Mouse (Mus musculus) bone marrow macrophage, adult 2 months (primary cell): ENCODE results near the gene Tmed5. TPM values are rescaled to one million over a fixed set of nuclear protein-coding genes. Genes with fewer than 3 reads are reported as not detected.

Experiments used
- H3K27ac ChIP-seq: 2 replicates; pipeline ENCODE4 v1.5.1; 2012; ENCODE audit warnings: low read depth, low read length; ENCODE audit not compliant: insufficient read depth
- H3K4me1 ChIP-seq: 2 replicates; pipeline ENCODE4 v1.6.1; 2012; ENCODE audit warnings: low read length; ENCODE audit not compliant: control insufficient read depth, insufficient read depth
- H3K4me3 ChIP-seq: 2 replicates; pipeline ENCODE4 v1.5.1; 2012; ENCODE audit warnings: mild to moderate bottlenecking, low read length, moderate library complexity; ENCODE audit not compliant: insufficient read depth
- CTCF ChIP-seq: IDR thresholded peaks from 2 replicates; pipeline ENCODE4 v1.5.1; 2012; ENCODE audit warnings: low read depth, mild to moderate bottlenecking, low read length, moderate library complexity
- POLR2A ChIP-seq: IDR thresholded peaks from 2 replicates; pipeline ENCODE4 v1.6.1; 2012; ENCODE audit warnings: mild to moderate bottlenecking, low read depth, low read length, borderline replicate concordance
- polyA plus RNA-seq: library from polyadenylated mRNA; stranded (reverse); fragments of >200 nt; gene quantifications from 2 replicates; pipeline ENCODE4 v1.2.4, GENCODE M21; 2012; ENCODE audit not compliant: missing spikeins, insufficient read depth, insufficient read length

Gene Tmed5
- 57.1 and 57.5 TPM in 2 replicates for polyA plus RNA-seq

- Histone ChIP-seq H3K4me3 (peak within 1 kb of the TSS; percentile 89), H3K27ac (peak within 1 kb of the TSS; percentile 71), H3K4me1 (peaks cover 6% of the 10 kb centered on the region)
- no peak for TF ChIP-seq CTCF
- TF ChIP-seq POLR2A: no peak
Observed at GRCm38 (mm10) chr5:108132441-108133243, at the start of gene Tmed5, which contains the start of gene Ccdc18. Gene Tmed5 (minus strand): TSS chr5:108132620. Gene Ccdc18 (plus strand): TSS chr5:108132875.

DNA sequence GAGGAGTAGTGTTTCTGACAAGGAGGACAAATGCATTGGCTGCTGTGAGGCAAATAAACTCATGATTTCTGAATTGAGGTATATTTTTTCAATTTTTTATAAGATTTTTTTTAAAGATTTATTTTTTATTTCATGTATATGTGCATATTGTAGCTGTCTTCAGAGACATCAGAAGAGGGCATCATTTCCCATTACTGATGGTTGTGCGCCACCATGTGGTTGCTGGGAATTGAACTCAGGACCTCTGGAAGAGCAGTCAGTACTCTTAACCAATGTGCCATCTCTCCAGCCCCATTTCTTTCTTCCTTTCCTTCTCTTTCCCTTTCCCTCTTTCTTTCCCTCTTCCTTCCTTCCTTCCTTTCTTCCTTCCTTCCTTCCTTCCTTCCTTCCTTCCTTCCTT lies 31.3 kb upstream of the Tmed5 start:
- no peak overlapping the region for H3K4me3 ChIP-seq
- no peak overlapping the region for H3K27ac ChIP-seq
- no peaks in the 10 kb centered on the region for H3K4me1 ChIP-seq
- TF ChIP-seq CTCF: no peak

DNA sequence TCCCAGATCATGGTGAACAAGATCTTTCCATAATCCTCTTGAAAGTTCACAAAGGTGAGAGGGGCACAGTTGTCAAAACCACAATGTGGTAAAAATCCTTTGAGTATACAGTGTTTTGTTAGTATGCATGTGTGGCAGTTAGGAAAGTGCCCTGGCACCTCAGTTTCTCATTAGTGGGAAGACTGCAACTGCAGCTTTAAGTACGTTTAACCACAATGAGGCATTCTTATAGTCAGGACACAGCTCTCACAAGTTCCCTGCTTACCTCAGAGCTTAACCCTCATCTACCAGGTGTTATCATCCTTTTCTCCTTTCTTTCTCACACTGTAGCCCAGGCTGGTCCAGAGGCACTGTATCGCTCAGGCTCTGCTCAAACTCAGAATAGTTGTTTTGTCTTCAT lies 28.4 kb upstream of the Tmed5 start:
- Histone ChIP-seq H3K27ac (no peak overlapping the region), H3K4me3 (no peak overlapping the region), H3K4me1 (no peaks in the 10 kb centered on the region)
- TF ChIP-seq POLR2A: no peak
- no peak for TF ChIP-seq CTCF

GRCm38 (mm10) chr5:108152592-108152991 lies 20.2 kb upstream of the Tmed5 start:
- TF ChIP-seq CTCF (no peak), POLR2A (no peak)
- Histone ChIP-seq H3K4me3 (no peak overlapping the region), H3K27ac (no peak overlapping the region), H3K4me1 (no peaks in the 10 kb centered on the region)

DNA sequence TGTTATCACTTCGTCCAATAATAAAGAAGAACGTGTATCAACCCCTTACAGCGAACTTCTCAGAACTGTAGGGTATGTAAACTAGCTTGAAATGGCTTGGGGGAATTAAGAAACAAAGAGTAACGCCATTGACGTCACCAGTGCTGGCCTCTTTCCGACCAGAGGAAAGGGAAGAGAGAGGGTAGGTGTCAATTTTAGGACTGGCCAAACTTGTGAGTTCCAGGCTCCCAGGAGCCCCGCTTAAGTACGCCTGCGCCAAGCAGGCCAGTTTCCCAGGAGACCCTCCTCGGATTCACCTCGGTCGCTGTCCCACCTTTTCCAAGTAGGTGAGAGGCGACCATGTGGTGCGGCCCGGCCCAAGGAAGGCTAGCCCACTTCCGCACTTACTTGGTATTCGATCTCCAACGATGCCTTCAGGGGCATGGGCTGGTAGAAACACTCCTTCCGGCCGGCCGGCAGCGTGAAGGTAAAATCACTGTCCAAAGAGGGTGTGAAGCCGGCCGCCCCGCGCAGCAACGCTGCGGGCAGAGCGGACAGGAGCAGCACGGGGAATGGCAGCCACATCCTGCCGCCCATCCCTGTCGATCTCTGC lies 475 bp downstream of the Tmed5 start:
- TF ChIP-seq CTCF (no peak), POLR2A (no peak)
- Histone ChIP-seq H3K27ac (peak overlapping the region; percentile 71), H3K4me3 (peak overlapping the region; percentile 70), H3K4me1 (peaks cover 6% of the 10 kb centered on the region)

DNA sequence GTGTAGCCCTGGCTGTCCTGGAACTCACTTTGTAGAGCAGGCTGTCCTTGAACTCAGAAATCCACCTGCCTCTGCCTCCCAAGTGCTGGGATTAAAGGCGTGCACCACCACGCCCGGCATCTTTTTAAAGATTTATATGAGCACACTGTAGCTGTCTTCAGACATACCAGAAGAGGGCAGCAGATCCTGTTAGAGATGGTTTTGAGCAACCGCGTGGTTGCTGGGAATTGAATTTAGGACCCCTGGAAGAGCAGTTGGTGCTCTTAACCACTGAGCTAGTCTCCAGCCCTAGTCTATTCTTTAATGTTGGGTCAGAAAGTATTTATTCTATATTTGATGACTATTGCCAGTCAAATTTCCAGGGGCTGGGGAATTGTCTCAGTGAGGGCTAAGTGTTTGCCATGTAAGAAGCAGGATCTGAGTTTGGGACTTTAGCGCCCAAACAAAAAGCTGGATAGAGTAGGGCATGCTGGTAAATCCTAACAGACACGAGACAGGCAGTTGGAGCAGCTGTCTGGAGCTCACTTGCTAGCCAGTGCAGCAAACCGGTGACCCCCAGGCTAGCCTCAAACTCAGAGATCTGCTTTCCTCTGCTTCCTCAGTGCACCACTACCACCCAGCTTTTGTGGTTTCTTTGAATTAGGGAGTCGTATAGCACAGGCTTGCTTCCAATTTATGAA lies 12.1 kb downstream of the Tmed5 start:
- Histone ChIP-seq H3K27ac (no peak overlapping the region), H3K4me1 (no peaks in the 10 kb centered on the region), H3K4me3 (no peak overlapping the region)
- TF ChIP-seq CTCF: no peak
- TF ChIP-seq POLR2A: no peak

- Histone ChIP-seq H3K4me1 (no peaks in the 10 kb centered on the region), H3K27ac (no peak overlapping the region), H3K4me3 (no peak overlapping the region)
- TF ChIP-seq POLR2A: no peak
- TF ChIP-seq CTCF: no peak
Observed at GRCm38 (mm10) chr5:108117693-108118092, 14.7 kb downstream of the Tmed5 start.

DNA sequence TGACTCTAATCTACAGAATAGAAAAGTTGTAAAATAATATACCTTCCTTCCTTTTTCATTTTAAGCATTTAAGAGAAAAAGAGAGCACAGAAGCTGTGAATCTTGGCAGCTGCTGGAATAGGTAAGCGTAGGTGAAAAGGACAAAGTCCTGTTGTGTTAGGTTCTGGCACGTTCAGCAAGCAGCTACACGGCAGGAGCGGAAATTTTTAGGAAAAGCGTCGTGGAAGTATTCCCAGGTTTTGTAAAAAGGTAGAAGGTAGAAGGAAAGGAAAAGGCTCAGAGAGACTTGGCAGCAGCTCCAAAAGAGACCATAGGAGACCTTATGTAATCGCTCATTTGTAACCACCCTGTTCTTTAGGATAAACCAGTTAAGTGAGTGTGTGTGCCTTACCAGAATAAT lies 23.1 kb downstream of the Tmed5 start:
- TF ChIP-seq CTCF (no peak), POLR2A (no peak)

GRCm38 (mm10) chr5:108104306-108104705 lies 28.1 kb downstream of the Tmed5 start:
- H3K4me1 ChIP-seq: no peaks in the 10 kb centered on the region; the same call in 1 of the 2 replicates
- H3K27ac ChIP-seq: no peak overlapping the region
- no peak overlapping the region for H3K4me3 ChIP-seq
- TF ChIP-seq POLR2A (no peak), CTCF (no peak)

More for the DNA sequence above, 23.1 kb downstream of the Tmed5 start:
- Histone ChIP-seq H3K4me1 (no peaks in the 10 kb centered on the region), H3K27ac (no peak overlapping the region), H3K4me3 (no peak overlapping the region)

- TF ChIP-seq CTCF (no peak), POLR2A (no peak)
Observed at GRCm38 (mm10) chr5:108100196-108100595, 32.2 kb downstream of the Tmed5 start.

More at GRCm38 (mm10) chr5:108100196-108100595, 32.2 kb downstream of the Tmed5 start:
- H3K27ac ChIP-seq: no peak overlapping the region
- no peaks in the 10 kb centered on the region; the same call in 1 of the 2 replicates for H3K4me1 ChIP-seq
- H3K4me3 ChIP-seq: no peak overlapping the region
